9 mouse cellular contexts compared by ENCODE assay signal in genomic region chr3:30506329-30507027, GRCm38 (mm10). TPM values are rescaled to one million over a fixed set of nuclear protein-coding genes. Genes with fewer than 3 reads are reported as not detected.
DNase-seq lines count a peak whose midpoint lies in the region; ATAC-seq lines count a peak whose summit lies in the region.
"Had no signal": no experiment of that assay in that cellular context is flagged by ENCODE, and none has a peak within 500 bp of the region (broad histone marks: within the 10 kb centered on the region; RNA-seq: fewer than 3 reads in every experiment).

No protein-coding gene starts in this region.

- no peak for DNase-seq in heart, postnatal 36 days
- peak; percentile 78 for DNase-seq in Muller cell, postnatal 12 days (ENCODE audit: inconsistent ontology term)
- no peak for DNase-seq in midbrain, embryonic 11.5 days (ENCODE audit: low spot score, missing footprints)
- no peak for DNase-seq in right cerebral cortex, postnatal 4 days
- DNase-seq in right cerebral cortex, postnatal 25 days: no peak

- no peaks in the 10 kb centered on the region for H3K36me3 ChIP-seq in heart, embryonic 12.5 days
- no peaks in the 10 kb centered on the region for H3K36me3 ChIP-seq in hindbrain, embryonic 12.5 days
- no peaks in the 10 kb centered on the region for H3K36me3 ChIP-seq in midbrain, embryonic 11.5 days (ENCODE audit: control insufficient read depth, insufficient read depth, low read length)

- H3K27me3 ChIP-seq in heart, embryonic 12.5 days (replicated peaks): peaks cover 14% of the 10 kb centered on the region
- H3K27me3 ChIP-seq in hindbrain, embryonic 12.5 days: peaks cover 56% of the 10 kb centered on the region
- peaks cover 23% of the 10 kb centered on the region for H3K27me3 ChIP-seq in midbrain, embryonic 11.5 days (ENCODE audit: control insufficient read depth, insufficient read depth, low read length)
- H3K27me3 ChIP-seq: CH12.LX had no signal

- H3K27ac ChIP-seq in heart, embryonic 12.5 days (ENCODE audit: poor library complexity, severe bottlenecking): peak overlapping the region; percentile 96
- peak overlapping the region; percentile 87 for H3K27ac ChIP-seq in hindbrain, embryonic 12.5 days
- H3K27ac ChIP-seq in midbrain, embryonic 11.5 days (ENCODE audit: low read depth, low read length): peak overlapping the region; percentile 89; the same call in 1 of the 2 replicates

- intact Hi-C loops in heart, postnatal 36 days (cut with DNase I): loop anchor here (2.0 to 5.0 kb wide), 3 partner anchors 48 to 399 kb away; no protein-coding TSS in a partner anchor

- peaks cover 32% of the 10 kb centered on the region for H3K4me1 ChIP-seq in heart, embryonic 12.5 days (replicated peaks)
- H3K4me1 ChIP-seq in hindbrain, embryonic 12.5 days: peaks cover 40% of the 10 kb centered on the region
- H3K4me1 ChIP-seq in midbrain, embryonic 11.5 days (ENCODE audit: control insufficient read depth, insufficient read depth, low read length): peaks cover 38% of the 10 kb centered on the region

- H3K9me3 ChIP-seq in heart, embryonic 12.5 days (replicated peaks): no peaks in the 10 kb centered on the region
- no peaks in the 10 kb centered on the region for H3K9me3 ChIP-seq in hindbrain, embryonic 12.5 days (replicated peaks)
- no peaks in the 10 kb centered on the region for H3K9me3 ChIP-seq in midbrain, embryonic 11.5 days (ENCODE audit: control insufficient read depth, low read length)

- WGBS in heart, embryonic 12.5 days: 6% methylated on average over 17 of the region's 17 CpGs
- WGBS in hindbrain, embryonic 12.5 days: 3% methylated on average over 17 of the region's 17 CpGs
- WGBS in midbrain, embryonic 11.5 days: 3% methylated on average over 17 of the region's 17 CpGs

- ATAC-seq in heart, embryonic 12.5 days (ENCODE audit: insufficient number of reproducible peaks, low FRiP score): no peak
- ATAC-seq in hindbrain, embryonic 12.5 days (ENCODE audit: low FRiP score): no peak
- ATAC-seq in midbrain, embryonic 11.5 days (ENCODE audit: low FRiP score): no peak
- ATAC-seq in cerebellum, adult (ENCODE audit: insufficient number of reproducible peaks, low FRiP score, low TSS enrichment): no peak

- peak overlapping the region; percentile 81 for H3K4me3 ChIP-seq in heart, embryonic 12.5 days
- peak overlapping the region; percentile 59 for H3K4me3 ChIP-seq in hindbrain, embryonic 12.5 days
- peak overlapping the region; percentile 71 for H3K4me3 ChIP-seq in midbrain, embryonic 11.5 days (ENCODE audit: low read depth, low read length)

- peak overlapping the region; percentile 86 for H3K9ac ChIP-seq in heart, embryonic 12.5 days
- 0 out of 2 replicates have a peak overlapping the region, but pooled peaks have one; percentile 71 for H3K9ac ChIP-seq in hindbrain, embryonic 12.5 days
- peak overlapping the region; percentile 88 for H3K9ac ChIP-seq in midbrain, embryonic 11.5 days (ENCODE audit: low read length)

- H3K4me2 ChIP-seq in heart, embryonic 12.5 days: peak overlapping the region; percentile 97
- peak overlapping the region; percentile 77 for H3K4me2 ChIP-seq in hindbrain, embryonic 12.5 days (replicated peaks)
- peak overlapping the region; percentile 82 for H3K4me2 ChIP-seq in midbrain, embryonic 11.5 days

RNA-seq across cellular contexts. Expression of gene Mecom, which starts 41.3 kb away (rescaled TPM):
- polyA plus RNA-seq in heart, embryonic 12.5 days (2016; fragmentation: Nextera tagmentation; extraction: Ambion mirVana): 38.7 and 43.8 TPM in 2 replicates
- 10 to 100 TPM; 16.9 to 21.6 TPM for total RNA-seq in heart, postnatal 36 days (2021)
- 44.4 and 47.0 TPM in 2 replicates for polyA plus RNA-seq in hindbrain, embryonic 12.5 days (2016; fragmentation: Nextera tagmentation; extraction: Ambion mirVana)
- 32.7 and 37.1 TPM in 2 replicates for polyA plus RNA-seq in midbrain, embryonic 11.5 days (2014; fragmentation: Nextera tagmentation; extraction: Ambion mirVana)
- total RNA-seq: CH12.LX had no signal
